In genomic region chr11:97148591-97148990, GRCm38 (mm10) we compare ENCODE assay signal across 10 mouse cellular contexts. TPM values are rescaled to one million over a fixed set of nuclear protein-coding genes. Genes with fewer than 3 reads are reported as not detected.
DNase-seq lines count a peak whose midpoint lies in the region; ATAC-seq and TF ChIP-seq lines count a peak whose summit lies in the region.
"Had no signal": no experiment of that assay in that cellular context is flagged by ENCODE, and none has a peak within 500 bp of the region (broad histone marks: within the 10 kb centered on the region; RNA-seq: fewer than 3 reads in every experiment).

No protein-coding gene starts in this region.

- H3K27me3 ChIP-seq in lung, embryonic 14.5 days (ENCODE audit: insufficient read depth, low read length), result no peaks in the 10 kb centered on the region; the same call in 1 of the 2 replicates
- H3K27me3 ChIP-seq in heart, embryonic 15.5 days, result 0 out of 2 replicates have a peak, but pooled peaks cover 3% of the 10 kb centered on the region
- H3K27me3 ChIP-seq in limb, embryonic 13.5 days, result peaks cover 5% of the 10 kb centered on the region; the same call in 1 of the 2 replicates
- no peaks in the 10 kb centered on the region for H3K27me3 ChIP-seq in neural tube, embryonic 15.5 days (replicated peaks)
- H3K27me3 ChIP-seq in thymus, adult 2 months (ENCODE audit: control insufficient read depth, insufficient read depth, low read length), result peaks cover 11% of the 10 kb centered on the region; the same call in 1 of the 2 replicates

- intact Hi-C loops in left cerebral cortex, postnatal 10 days (cut with DNase I), result loop anchor here (10.0 kb wide), 1 partner anchor 164 kb away; the partner anchor contains the start of gene Sp2

- H3K9ac ChIP-seq in lung, embryonic 14.5 days, result peak overlapping the region; percentile 73
- no peak overlapping the region for H3K9ac ChIP-seq in heart, embryonic 15.5 days
- 0 out of 2 replicates have a peak overlapping the region, but pooled peaks have one; percentile 84 for H3K9ac ChIP-seq in limb, embryonic 13.5 days
- H3K9ac ChIP-seq in neural tube, embryonic 15.5 days (replicated peaks), result no peak overlapping the region

- H3K36me3 ChIP-seq in lung, embryonic 14.5 days (ENCODE audit: insufficient read depth), result peaks cover 36% of the 10 kb centered on the region
- H3K36me3 ChIP-seq in heart, embryonic 15.5 days, result no peaks in the 10 kb centered on the region
- peaks cover 49% of the 10 kb centered on the region for H3K36me3 ChIP-seq in limb, embryonic 13.5 days
- peaks cover 40% of the 10 kb centered on the region for H3K36me3 ChIP-seq in neural tube, embryonic 15.5 days
- no peaks in the 10 kb centered on the region for H3K36me3 ChIP-seq in thymus, adult 2 months (ENCODE audit: control insufficient read depth, insufficient read depth, low read length)

- no peaks in the 10 kb centered on the region for H3K9me3 ChIP-seq in lung, embryonic 14.5 days (ENCODE audit: low read depth, low read length)
- H3K9me3 ChIP-seq in heart, embryonic 15.5 days (replicated peaks), result no peaks in the 10 kb centered on the region
- H3K9me3 ChIP-seq in limb, embryonic 13.5 days, result no peaks in the 10 kb centered on the region
- H3K9me3 ChIP-seq in neural tube, embryonic 15.5 days (replicated peaks), result no peaks in the 10 kb centered on the region

- H3K4me2 ChIP-seq in lung, embryonic 14.5 days, result peak overlapping the region; percentile 84
- H3K4me2 ChIP-seq in heart, embryonic 15.5 days, result peak overlapping the region; percentile 98
- H3K4me2 ChIP-seq in limb, embryonic 13.5 days (replicated peaks), result peak overlapping the region; percentile 85
- H3K4me2 ChIP-seq in neural tube, embryonic 15.5 days, result peak overlapping the region; percentile 89

- WGBS in lung, embryonic 14.5 days, result 22% methylated on average over 12 of the region's 12 CpGs
- 40% methylated on average over 12 of the region's 12 CpGs for WGBS in heart, embryonic 15.5 days
- 28% methylated on average over 12 of the region's 12 CpGs for WGBS in limb, embryonic 13.5 days
- WGBS in neural tube, embryonic 15.5 days, result 33% methylated on average over 12 of the region's 12 CpGs
- 81% methylated on average over 12 of the region's 12 CpGs for WGBS in thymus, adult 2 months

- peak overlapping the region; percentile 94; the same call in 1 of the 2 replicates for H3K27ac ChIP-seq in lung, embryonic 14.5 days (ENCODE audit: low read depth)
- H3K27ac ChIP-seq in heart, embryonic 15.5 days, result peak overlapping the region; percentile 92; the same call in 1 of the 2 replicates
- H3K27ac ChIP-seq in limb, embryonic 13.5 days, result no peak overlapping the region
- H3K27ac ChIP-seq in neural tube, embryonic 15.5 days (replicated peaks), result no peak overlapping the region
- H3K27ac ChIP-seq in thymus, adult 2 months (ENCODE audit: control insufficient read depth, insufficient read depth, low read length), result no peak overlapping the region

- peaks cover 13% of the 10 kb centered on the region for H3K4me1 ChIP-seq in lung, embryonic 14.5 days (ENCODE audit: insufficient read depth)
- H3K4me1 ChIP-seq in heart, embryonic 15.5 days (replicated peaks), result peaks cover 56% of the 10 kb centered on the region
- H3K4me1 ChIP-seq in limb, embryonic 13.5 days, result peaks cover 50% of the 10 kb centered on the region
- peaks cover 45% of the 10 kb centered on the region for H3K4me1 ChIP-seq in neural tube, embryonic 15.5 days
- H3K4me1 ChIP-seq in thymus, adult 2 months (replicated peaks; ENCODE audit: control insufficient read depth, insufficient read depth, low read length), result peaks cover 20% of the 10 kb centered on the region

- ATAC-seq in lung, embryonic 14.5 days (ENCODE audit: insufficient read depth), result no peak
- no peak for ATAC-seq in heart, embryonic 15.5 days (replicated peaks; ENCODE audit: insufficient number of reproducible peaks, insufficient read depth, low FRiP score, low read depth)
- no peak for ATAC-seq in limb, embryonic 13.5 days (ENCODE audit: low FRiP score, low read depth)
- no peak for ATAC-seq in neural tube, embryonic 15.5 days (ENCODE audit: low FRiP score)

- no peak for TF ChIP-seq CTCF in lung, embryonic 14.5 days (IDR thresholded peaks at IDR 0.05; ENCODE audit: low read depth)
- TF ChIP-seq CTCF in thymus, adult 2 months (IDR thresholded peaks at IDR 0.05; ENCODE audit: borderline replicate concordance, control insufficient read depth, extremely low read depth, insufficient read depth, low read length, poor library complexity), result no peak

- TF ChIP-seq POLR2A in thymus, adult 2 months (IDR thresholded peaks at IDR 0.05; ENCODE audit: control insufficient read depth, extremely low read depth, insufficient read depth, low read length, poor library complexity), result no peak

- DNase-seq in lung, embryonic 14.5 days, result no peak
- no peak for DNase-seq in lung, postnatal 25 days (ENCODE audit: low spot score)
- DNase-seq in left cerebral cortex, postnatal 10 days (ENCODE audit: extremely low spot score in 1 of 2, low spot score in 2 of 2), result no peak
- no peak for DNase-seq in thymus, adult 2 months
- no peak for DNase-seq in adrenal gland, postnatal 4 days (ENCODE audit: low spot score in 2 of 2)
- DNase-seq: kidney, postnatal 25 days; thymus, postnatal 4 days had no signal

- H3K4me3 ChIP-seq in lung, embryonic 14.5 days (ENCODE audit: low read depth, low read length), result peak overlapping the region; percentile 70
- peak overlapping the region; percentile 88 for H3K4me3 ChIP-seq in heart, embryonic 15.5 days
- peak overlapping the region; percentile 80; the same call in 1 of the 2 replicates for H3K4me3 ChIP-seq in limb, embryonic 13.5 days
- no peak overlapping the region for H3K4me3 ChIP-seq in neural tube, embryonic 15.5 days (replicated peaks)
- no peak overlapping the region for H3K4me3 ChIP-seq in thymus, adult 2 months (ENCODE audit: control insufficient read depth, insufficient read depth, low read length)

RNA-seq across cellular contexts. Expression of gene Tbkbp1, which starts 2.7 kb away (rescaled TPM):
- polyA plus RNA-seq in lung, embryonic 14.5 days (2014; fragmentation: Nextera tagmentation; extraction: Ambion mirVana), result 9.4 and 10.8 TPM in 2 replicates
- 4.7 and 6.5 TPM in 2 replicates for polyA plus RNA-seq in heart, embryonic 15.5 days (2015; fragmentation: Nextera tagmentation; extraction: Ambion mirVana)
- 8.2 and 8.4 TPM in 2 replicates for polyA plus RNA-seq in limb, embryonic 13.5 days (2015; fragmentation: Nextera tagmentation; extraction: Ambion mirVana)
- 8.8 and 9.5 TPM in 2 replicates for polyA plus RNA-seq in neural tube, embryonic 15.5 days (2015; fragmentation: Nextera tagmentation; extraction: Ambion mirVana)
- total RNA-seq in left cerebral cortex, postnatal 10 days (2021), result 10 to 100 TPM; 52.4 to 53.7 TPM
- 7.3 and 8.8 TPM in 2 replicates for polyA plus RNA-seq in thymus, adult 2 months (2012; rRNA removed)
- 10 to 100 TPM; 19.1 to 21.0 TPM for total RNA-seq in adrenal gland, postnatal 4 days (2021)

RNA-seq across cellular contexts. Expression of gene Tbx21, which starts 33.5 kb away (rescaled TPM):
- polyA plus RNA-seq in lung, embryonic 14.5 days (2014; fragmentation: Nextera tagmentation; extraction: Ambion mirVana), result not detected in 2 replicates
- polyA plus RNA-seq in heart, embryonic 15.5 days (2015; fragmentation: Nextera tagmentation; extraction: Ambion mirVana), result 0.05 and 0.36 TPM in 2 replicates
- polyA plus RNA-seq in limb, embryonic 13.5 days (2015; fragmentation: Nextera tagmentation; extraction: Ambion mirVana), result 0.09 TPM in 1 of 2 replicates, not detected in the other
- polyA plus RNA-seq in neural tube, embryonic 15.5 days (2015; fragmentation: Nextera tagmentation; extraction: Ambion mirVana), result 0.23 and 0.43 TPM in 2 replicates
- not detected for total RNA-seq in left cerebral cortex, postnatal 10 days (2021)
- polyA plus RNA-seq in thymus, adult 2 months (2012; rRNA removed), result 4.0 TPM in 2 replicates
- total RNA-seq in adrenal gland, postnatal 4 days (2021), result under 1 TPM; 0.45 to 0.62 TPM

RNA-seq across cellular contexts. Expression of gene Kpnb1, which starts 39.1 kb away (rescaled TPM):
- 81.2 and 83.4 TPM in 2 replicates for polyA plus RNA-seq in lung, embryonic 14.5 days (2014; fragmentation: Nextera tagmentation; extraction: Ambion mirVana)
- 29.5 and 31.4 TPM in 2 replicates for polyA plus RNA-seq in heart, embryonic 15.5 days (2015; fragmentation: Nextera tagmentation; extraction: Ambion mirVana)
- polyA plus RNA-seq in limb, embryonic 13.5 days (2015; fragmentation: Nextera tagmentation; extraction: Ambion mirVana), result 57.3 and 59.2 TPM in 2 replicates
- 26.7 and 32.2 TPM in 2 replicates for polyA plus RNA-seq in neural tube, embryonic 15.5 days (2015; fragmentation: Nextera tagmentation; extraction: Ambion mirVana)
- total RNA-seq in left cerebral cortex, postnatal 10 days (2021), result 100 to 1,000 TPM; 121 to 122 TPM
- polyA plus RNA-seq in thymus, adult 2 months (2012; rRNA removed), result 60.8 and 64.1 TPM in 2 replicates
- 100 to 1,000 TPM; 126 to 146 TPM for total RNA-seq in adrenal gland, postnatal 4 days (2021)

Comparison
In these comparisons a context has a peak if more than half of its experiments do, and no peak if none do; other contexts are left out.
1. H3K27ac ChIP-seq: peak in lung, embryonic 14.5 days (single experiment) and heart, embryonic 15.5 days (single experiment); none in limb, embryonic 13.5 days (single experiment), neural tube, embryonic 15.5 days (single experiment) and thymus, adult 2 months (single experiment).
2. H3K4me3 ChIP-seq: peak in lung, embryonic 14.5 days (single experiment), heart, embryonic 15.5 days (single experiment) and limb, embryonic 13.5 days (single experiment); none in neural tube, embryonic 15.5 days (single experiment) and thymus, adult 2 months (single experiment).
3. H3K9ac ChIP-seq: peak in lung, embryonic 14.5 days (single experiment) and limb, embryonic 13.5 days (single experiment); none in heart, embryonic 15.5 days (single experiment) and neural tube, embryonic 15.5 days (single experiment).
4. Peak in every context shown above with its lines, with median percentiles within 50 percentile points of each other: H3K4me2 ChIP-seq.